Mouse (Mus musculus): Measurements from ENCODE around the gene Hdlbp.

DNA sequence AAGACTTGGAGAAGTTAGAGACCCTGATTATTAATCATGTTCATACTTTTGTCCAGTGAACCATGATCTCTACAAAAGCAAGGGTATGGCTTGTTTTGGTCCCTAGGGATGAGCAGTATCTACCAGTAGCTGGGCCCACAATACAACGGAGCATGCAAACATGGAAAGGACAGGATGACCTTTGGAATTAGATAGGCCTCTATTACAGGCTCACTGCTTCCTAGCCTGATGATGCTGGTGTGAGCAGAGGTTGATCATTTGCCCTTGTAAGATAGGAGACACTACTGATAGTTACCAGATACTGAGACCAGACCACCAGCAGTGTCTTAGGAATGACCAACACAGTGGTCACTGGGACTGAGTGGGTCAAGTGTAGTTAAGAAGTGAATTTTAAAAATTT is 39.3 kb downstream of the Hdlbp start:
- TF ChIP-seq CTCF (IDR thresholded peaks at IDR 0.05; ENCODE audit: insufficient read depth, low read depth, low read length): no peak
- no peak for TF ChIP-seq POLR2A (IDR thresholded peaks at IDR 0.05; ENCODE audit: insufficient read depth, low read depth, low read length)
